Mouse (Mus musculus): Measurements from ENCODE around the gene Spo11. TPM values are rescaled to one million over a fixed set of nuclear protein-coding genes. Genes with fewer than 3 reads are reported as not detected.

Spo11 gene
- polyA plus RNA-seq, 1 experiment from 2014 or later: 1.7 TPM

DNA sequence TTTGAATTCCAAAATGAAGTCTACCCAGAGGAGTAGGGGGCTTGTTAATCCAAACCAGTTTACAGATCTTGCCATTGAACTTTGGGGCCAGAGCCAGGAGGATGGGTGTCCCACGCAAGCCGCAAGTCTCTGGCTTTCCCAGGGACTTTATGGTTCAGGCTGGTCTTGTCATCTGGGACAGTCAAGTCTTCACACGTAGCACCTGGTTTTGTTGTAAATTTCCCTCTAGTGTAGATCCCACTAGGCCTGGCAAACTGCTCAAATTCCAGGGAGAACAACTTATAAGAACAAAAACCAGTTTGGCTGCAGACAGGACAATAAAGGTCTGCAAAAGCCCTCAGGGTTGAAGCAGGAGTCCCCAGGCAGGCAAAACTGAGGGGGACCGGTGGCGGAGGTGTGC lies 40.7 kb upstream of the Spo11 start:
- Histone ChIP-seq H3K4me2 (ENCODE audit: low read depth, severe bottlenecking) (peak overlapping the region; percentile 100), H3K4me3 (ENCODE audit: low read depth, low read length) (peak overlapping the region; percentile 4; the same call in 1 of the 2 replicates), H3K9ac (ENCODE audit: low read length) (no peak overlapping the region; the same call in 1 of the 2 replicates), H3K9me3 (ENCODE audit: control insufficient read depth, low read length) (no peaks in the 10 kb centered on the region), H3K27ac (replicated peaks; ENCODE audit: low read depth, low read length) (peak overlapping the region; percentile 72), H3K4me1 (ENCODE audit: control insufficient read depth, insufficient read depth, low read length) (peaks cover 57% of the 10 kb centered on the region), H3K27me3 (ENCODE audit: control insufficient read depth, insufficient read depth, low read length) (0 out of 2 replicates have a peak, but pooled peaks cover 1% of the 10 kb centered on the region), H3K36me3 (ENCODE audit: control insufficient read depth, insufficient read depth, low read length) (no peaks in the 10 kb centered on the region)
- DNase-seq (ENCODE audit: low spot score) (no peak), ATAC-seq (ENCODE audit: insufficient number of reproducible peaks, low FRiP score, low TSS enrichment, low read depth) (no peak)
- whole genome bisulfite sequencing: 6% methylated on average over 5 of the region's 5 CpGs

DNA sequence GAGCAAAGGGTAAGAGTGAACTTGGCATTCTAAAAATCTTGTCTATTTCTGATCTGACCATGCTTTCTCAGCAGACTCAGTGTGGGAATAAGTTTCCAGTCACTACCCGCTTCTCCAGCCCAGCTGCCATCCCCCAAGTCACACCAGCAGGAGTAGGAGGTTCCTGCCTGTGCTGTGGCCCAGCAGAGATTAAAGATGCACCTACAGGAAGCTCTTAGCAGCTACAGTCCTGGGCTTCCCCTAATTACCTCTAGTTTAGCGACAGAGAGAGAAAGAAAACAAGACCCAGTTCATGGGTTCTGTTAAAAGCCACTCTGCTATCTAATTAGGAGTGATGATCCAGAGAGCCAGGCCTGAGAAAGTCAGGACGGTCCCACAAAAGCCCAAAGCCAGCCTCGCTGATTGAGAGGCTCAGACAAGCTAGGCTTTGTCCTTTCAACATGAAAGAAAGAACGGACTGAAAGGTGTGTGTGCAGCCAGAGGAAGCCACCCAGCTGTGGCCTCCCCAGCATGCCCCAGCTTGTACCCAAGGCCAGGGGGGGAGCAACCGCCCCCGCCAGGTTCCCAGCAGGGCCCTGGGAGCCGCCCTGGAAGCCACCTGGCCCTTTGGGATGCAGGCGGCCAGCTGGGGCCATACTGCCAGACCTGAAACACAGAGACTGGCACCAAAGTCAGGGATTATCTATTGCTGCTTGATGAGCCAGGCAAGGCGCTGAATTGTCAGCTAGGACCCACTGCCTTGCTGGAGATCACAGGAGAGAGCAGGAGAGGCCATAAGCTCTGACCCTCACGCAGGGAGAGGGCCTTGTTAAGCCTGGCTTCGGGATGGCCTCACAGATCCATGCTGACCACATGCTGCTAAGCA lies 39.9 kb upstream of the Spo11 start:
- peak overlapping the region; percentile 69 for H3K4me3 ChIP-seq (ENCODE audit: low read depth, low read length)
- peak overlapping the region; percentile 72 for H3K27ac ChIP-seq (replicated peaks; ENCODE audit: low read depth, low read length)
- no peaks in the 10 kb centered on the region for H3K9me3 ChIP-seq (ENCODE audit: control insufficient read depth, low read length)
- ATAC-seq (ENCODE audit: insufficient number of reproducible peaks, low FRiP score, low TSS enrichment, low read depth) (no peak), DNase-seq (ENCODE audit: low spot score) (peak; percentile 50)
- H3K4me2 ChIP-seq (ENCODE audit: low read depth, severe bottlenecking): peak overlapping the region; percentile 100
- H3K27me3 ChIP-seq (ENCODE audit: control insufficient read depth, insufficient read depth, low read length): 0 out of 2 replicates have a peak, but pooled peaks cover 4% of the 10 kb centered on the region
- peaks cover 54% of the 10 kb centered on the region for H3K4me1 ChIP-seq (ENCODE audit: control insufficient read depth, insufficient read depth, low read length)
- H3K36me3 ChIP-seq (ENCODE audit: control insufficient read depth, insufficient read depth, low read length): no peaks in the 10 kb centered on the region
- H3K9ac ChIP-seq (ENCODE audit: low read length): peak overlapping the region; percentile 53
- 4% methylated on average over 12 of the region's 12 CpGs for WGBS

DNA sequence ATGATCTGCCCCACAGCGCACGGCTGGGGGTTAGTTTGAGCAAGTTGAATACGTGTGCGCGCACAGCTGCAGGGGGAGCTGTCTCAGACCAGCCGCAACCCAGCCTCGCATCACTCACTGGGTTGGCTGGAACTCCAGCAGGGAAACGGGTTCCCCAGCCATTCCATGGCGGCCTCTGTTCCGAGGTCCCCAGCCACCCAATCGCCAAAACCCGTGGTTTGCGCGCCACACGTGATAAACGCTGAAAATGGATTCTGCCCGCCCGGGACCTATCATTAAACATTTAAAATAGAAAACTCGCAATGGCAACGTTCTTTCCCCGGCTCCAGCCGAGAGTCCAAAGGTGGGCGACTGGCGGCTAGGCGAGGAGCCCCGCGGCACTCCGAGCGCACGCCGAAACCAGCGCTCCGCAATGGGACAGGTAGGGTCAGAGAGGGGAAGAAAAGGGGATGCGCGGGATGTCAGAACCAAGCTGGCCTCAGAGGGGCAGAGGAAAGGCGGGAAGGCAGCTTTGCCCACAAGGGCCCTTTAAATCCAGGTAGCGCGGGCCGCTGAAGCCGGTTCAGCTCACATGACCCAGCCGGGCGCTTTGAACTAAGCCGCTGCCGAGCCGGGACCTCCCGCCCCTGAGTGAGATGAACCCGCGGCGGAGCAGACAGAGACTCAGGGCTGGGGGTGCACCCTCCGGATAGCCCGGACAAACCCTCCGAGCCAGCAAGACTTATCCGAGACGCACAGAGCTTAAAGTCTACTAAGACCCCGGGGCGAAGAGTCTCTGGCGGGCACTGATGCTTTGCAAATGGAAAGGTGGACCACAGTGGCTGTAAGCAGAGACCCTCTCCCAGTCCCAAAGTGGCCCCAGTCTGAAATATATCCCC lies 38.5 kb upstream of the Spo11 start:
- WGBS: under 1% methylated on average over 57 of the region's 57 CpGs
- DNase-seq (ENCODE audit: low spot score) (peak; percentile 82), ATAC-seq (ENCODE audit: insufficient number of reproducible peaks, low FRiP score, low TSS enrichment, low read depth) (no peak)
- peak overlapping the region; percentile 73 for H3K9ac ChIP-seq (ENCODE audit: low read length)
- peak overlapping the region; percentile 69 for H3K4me3 ChIP-seq (ENCODE audit: low read depth, low read length)
- no peaks in the 10 kb centered on the region for H3K36me3 ChIP-seq (ENCODE audit: control insufficient read depth, insufficient read depth, low read length)
- peak overlapping the region; percentile 100 for H3K4me2 ChIP-seq (ENCODE audit: low read depth, severe bottlenecking)
- H3K27ac ChIP-seq (replicated peaks; ENCODE audit: low read depth, low read length): peak overlapping the region; percentile 91
- H3K27me3 ChIP-seq (ENCODE audit: control insufficient read depth, insufficient read depth, low read length): 0 out of 2 replicates have a peak, but pooled peaks cover 4% of the 10 kb centered on the region
- H3K9me3 ChIP-seq (ENCODE audit: control insufficient read depth, low read length): no peaks in the 10 kb centered on the region
- peaks cover 52% of the 10 kb centered on the region for H3K4me1 ChIP-seq (ENCODE audit: control insufficient read depth, insufficient read depth, low read length)

DNA sequence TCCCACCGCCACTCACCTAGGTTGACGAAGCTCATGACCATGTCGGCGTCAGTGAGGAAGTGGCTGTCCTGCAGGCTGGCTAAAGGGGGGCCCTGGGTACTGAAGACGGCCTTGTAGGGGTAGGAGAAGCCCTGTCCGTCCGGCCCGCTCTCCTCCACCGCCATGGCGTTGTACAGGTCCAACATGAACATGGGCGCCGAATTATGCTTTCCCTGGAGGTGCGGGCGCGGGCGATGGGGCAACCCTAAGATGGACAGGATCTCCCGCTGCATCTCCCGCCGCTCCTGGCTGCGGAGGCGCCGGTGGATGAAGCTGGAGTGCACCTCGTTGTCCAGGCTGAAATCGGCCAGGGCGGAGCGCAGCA lies 37.9 kb upstream of the Spo11 start:
- no peaks in the 10 kb centered on the region for H3K36me3 ChIP-seq (ENCODE audit: control insufficient read depth, insufficient read depth, low read length)
- WGBS: under 1% methylated on average over 26 of the region's 26 CpGs
- H3K9me3 ChIP-seq (ENCODE audit: control insufficient read depth, low read length): no peaks in the 10 kb centered on the region
- 0 out of 2 replicates have a peak, but pooled peaks cover 4% of the 10 kb centered on the region for H3K27me3 ChIP-seq (ENCODE audit: control insufficient read depth, insufficient read depth, low read length)
- H3K4me2 ChIP-seq (ENCODE audit: low read depth, severe bottlenecking): peak overlapping the region; percentile 100
- peak overlapping the region; percentile 69 for H3K4me3 ChIP-seq (ENCODE audit: low read depth, low read length)
- ATAC-seq (ENCODE audit: insufficient number of reproducible peaks, low FRiP score, low TSS enrichment, low read depth): no peak; the same call in 1 of the 2 replicates
- H3K9ac ChIP-seq (ENCODE audit: low read length): peak overlapping the region; percentile 73
- peaks cover 49% of the 10 kb centered on the region for H3K4me1 ChIP-seq (ENCODE audit: control insufficient read depth, insufficient read depth, low read length)
- DNase-seq (ENCODE audit: low spot score): no peak
- H3K27ac ChIP-seq (replicated peaks; ENCODE audit: low read depth, low read length): peak overlapping the region; percentile 91

DNA sequence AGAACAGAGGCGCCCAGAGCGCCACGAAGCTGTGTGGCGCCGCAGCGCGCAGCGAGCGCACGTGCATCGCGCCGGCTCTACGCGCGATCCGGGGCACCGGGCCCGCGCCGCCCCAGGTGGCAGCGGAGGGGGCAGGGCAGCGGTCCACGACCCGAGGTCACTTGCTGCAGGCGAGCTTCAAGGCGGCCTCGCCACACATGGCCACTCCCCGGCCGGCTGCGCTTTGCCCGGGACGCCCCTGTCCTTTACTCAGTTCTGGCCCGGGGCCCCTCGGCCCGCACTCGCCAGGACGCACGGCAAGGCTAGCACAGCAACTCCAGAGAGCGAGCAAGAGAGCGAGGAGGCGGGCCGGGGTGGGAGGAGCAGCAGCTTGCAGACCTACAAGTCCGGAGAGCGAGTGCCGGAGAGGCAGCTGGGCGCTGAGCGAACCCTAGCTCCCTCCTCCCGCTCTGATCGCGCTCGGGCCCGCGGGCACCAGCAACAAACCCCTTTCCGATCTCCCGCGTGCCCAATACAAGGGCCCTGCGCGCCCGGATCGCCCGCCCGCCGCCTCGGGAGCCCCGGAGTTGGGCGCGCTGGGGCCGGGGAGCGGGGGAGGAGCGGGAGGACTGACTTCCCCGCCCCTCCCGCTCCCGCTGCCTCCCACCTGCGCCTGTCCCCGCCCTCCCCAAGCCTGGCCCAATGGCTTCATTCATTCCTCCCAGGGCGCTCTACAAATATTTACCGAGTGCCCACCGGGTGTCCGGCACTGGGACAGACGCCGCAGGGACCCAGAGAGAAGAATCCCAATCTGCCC lies 37.3 kb upstream of the Spo11 start, which contains the start of gene Bmp7:
Bmp7 (minus strand) TSS at position 319 of the 796 bp plus-strand sequence.
- Histone ChIP-seq H3K27me3 (ENCODE audit: control insufficient read depth, insufficient read depth, low read length) (0 out of 2 replicates have a peak, but pooled peaks cover 4% of the 10 kb centered on the region), H3K4me3 (ENCODE audit: low read depth, low read length) (peak within 1 kb of the TSS; percentile 69), H3K9me3 (ENCODE audit: control insufficient read depth, low read length) (no peaks in the 10 kb centered on the region), H3K9ac (ENCODE audit: low read length) (peak within 1 kb of the TSS; percentile 73), H3K27ac (replicated peaks; ENCODE audit: low read depth, low read length) (peak within 1 kb of the TSS; percentile 91), H3K4me1 (ENCODE audit: control insufficient read depth, insufficient read depth, low read length) (peaks cover 45% of the 10 kb centered on the region), H3K4me2 (ENCODE audit: low read depth, severe bottlenecking) (peak within 1 kb of the TSS; percentile 100), H3K36me3 (ENCODE audit: control insufficient read depth, insufficient read depth, low read length) (no peaks in the 10 kb centered on the region)
- WGBS: under 1% methylated on average over 82 of the region's 82 CpGs
- peak; percentile 65 for ATAC-seq (ENCODE audit: insufficient number of reproducible peaks, low FRiP score, low TSS enrichment, low read depth)
- DNase-seq (ENCODE audit: low spot score): peak; percentile 87

DNA sequence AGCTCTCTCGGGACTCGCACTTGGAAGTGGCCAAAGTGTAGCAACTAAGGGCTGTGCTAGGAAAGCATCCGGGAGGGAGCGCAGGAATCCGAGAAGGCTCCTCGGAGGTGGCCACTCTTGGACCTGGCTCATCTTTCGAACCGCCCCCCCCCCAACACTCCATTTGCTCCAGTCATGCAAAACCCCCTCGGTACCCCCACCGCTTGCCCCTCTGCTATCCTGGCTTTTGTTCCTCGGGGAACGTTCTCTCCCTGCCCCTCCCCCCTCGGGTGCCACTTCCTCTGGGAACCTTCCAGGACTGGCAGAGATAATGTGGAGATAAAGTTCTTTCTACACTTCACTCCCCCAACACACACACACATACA lies 36.7 kb upstream of the Spo11 start:
- ATAC-seq (ENCODE audit: insufficient number of reproducible peaks, low FRiP score, low TSS enrichment, low read depth) (no peak; the same call in 1 of the 2 replicates), DNase-seq (ENCODE audit: low spot score) (no peak)
- 0 out of 2 replicates have a peak, but pooled peaks cover 4% of the 10 kb centered on the region for H3K27me3 ChIP-seq (ENCODE audit: control insufficient read depth, insufficient read depth, low read length)
- no peaks in the 10 kb centered on the region for H3K36me3 ChIP-seq (ENCODE audit: control insufficient read depth, insufficient read depth, low read length)
- H3K4me1 ChIP-seq (ENCODE audit: control insufficient read depth, insufficient read depth, low read length): peaks cover 39% of the 10 kb centered on the region
- H3K9me3 ChIP-seq (ENCODE audit: control insufficient read depth, low read length): no peaks in the 10 kb centered on the region
- no peak overlapping the region for H3K9ac ChIP-seq (ENCODE audit: low read length)
- H3K4me3 ChIP-seq (ENCODE audit: low read depth, low read length): peak overlapping the region; percentile 69
- no peak overlapping the region for H3K27ac ChIP-seq (replicated peaks; ENCODE audit: low read depth, low read length)
- peak overlapping the region; percentile 100 for H3K4me2 ChIP-seq (ENCODE audit: low read depth, severe bottlenecking)
- 0% methylated on average over 13 of the region's 13 CpGs for WGBS

DNA sequence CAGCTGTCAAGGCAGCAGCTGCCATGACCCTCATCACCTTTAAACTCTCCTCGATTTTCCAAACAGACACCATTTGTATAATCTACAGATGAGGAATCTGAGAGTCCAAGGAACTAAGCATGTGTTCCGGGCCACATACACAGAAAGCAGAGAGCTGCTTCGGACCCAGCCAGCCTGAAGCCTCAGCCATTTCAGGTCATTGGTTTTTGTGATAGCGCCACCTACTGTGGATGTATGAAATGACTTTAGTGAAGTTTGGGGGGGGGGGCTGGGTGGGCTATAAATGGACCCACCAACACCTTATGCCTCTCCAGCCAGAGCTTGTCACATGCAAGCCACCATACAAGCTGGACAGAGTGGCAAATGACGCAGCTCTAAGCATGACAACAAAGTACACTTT lies 28.4 kb upstream of the Spo11 start:
- H3K4me3 ChIP-seq (ENCODE audit: low read depth, low read length): no peak overlapping the region
- no peaks in the 10 kb centered on the region for H3K27me3 ChIP-seq (ENCODE audit: control insufficient read depth, insufficient read depth, low read length)
- no peaks in the 10 kb centered on the region for H3K36me3 ChIP-seq (ENCODE audit: control insufficient read depth, insufficient read depth, low read length)
- H3K9me3 ChIP-seq (ENCODE audit: control insufficient read depth, low read length): no peaks in the 10 kb centered on the region
- H3K27ac ChIP-seq (replicated peaks; ENCODE audit: low read depth, low read length): no peak overlapping the region
- peaks cover 10% of the 10 kb centered on the region for H3K4me1 ChIP-seq (ENCODE audit: control insufficient read depth, insufficient read depth, low read length)
- WGBS: 36% methylated on average over 5 of the region's 5 CpGs
- no peak overlapping the region for H3K9ac ChIP-seq (ENCODE audit: low read length)
- DNase-seq (ENCODE audit: low spot score) (peak; percentile 52), ATAC-seq (ENCODE audit: insufficient number of reproducible peaks, low FRiP score, low TSS enrichment, low read depth) (no peak)
- no peak overlapping the region for H3K4me2 ChIP-seq (ENCODE audit: low read depth, severe bottlenecking)
